Mouse (Mus musculus): ENCODE measurements around the gene Pappa2. TPM values are rescaled to one million over a fixed set of nuclear protein-coding genes. Genes with fewer than 3 reads are reported as not detected.

Pappa2 gene
- polyA plus RNA-seq, 1 experiment = not detected

DNA sequence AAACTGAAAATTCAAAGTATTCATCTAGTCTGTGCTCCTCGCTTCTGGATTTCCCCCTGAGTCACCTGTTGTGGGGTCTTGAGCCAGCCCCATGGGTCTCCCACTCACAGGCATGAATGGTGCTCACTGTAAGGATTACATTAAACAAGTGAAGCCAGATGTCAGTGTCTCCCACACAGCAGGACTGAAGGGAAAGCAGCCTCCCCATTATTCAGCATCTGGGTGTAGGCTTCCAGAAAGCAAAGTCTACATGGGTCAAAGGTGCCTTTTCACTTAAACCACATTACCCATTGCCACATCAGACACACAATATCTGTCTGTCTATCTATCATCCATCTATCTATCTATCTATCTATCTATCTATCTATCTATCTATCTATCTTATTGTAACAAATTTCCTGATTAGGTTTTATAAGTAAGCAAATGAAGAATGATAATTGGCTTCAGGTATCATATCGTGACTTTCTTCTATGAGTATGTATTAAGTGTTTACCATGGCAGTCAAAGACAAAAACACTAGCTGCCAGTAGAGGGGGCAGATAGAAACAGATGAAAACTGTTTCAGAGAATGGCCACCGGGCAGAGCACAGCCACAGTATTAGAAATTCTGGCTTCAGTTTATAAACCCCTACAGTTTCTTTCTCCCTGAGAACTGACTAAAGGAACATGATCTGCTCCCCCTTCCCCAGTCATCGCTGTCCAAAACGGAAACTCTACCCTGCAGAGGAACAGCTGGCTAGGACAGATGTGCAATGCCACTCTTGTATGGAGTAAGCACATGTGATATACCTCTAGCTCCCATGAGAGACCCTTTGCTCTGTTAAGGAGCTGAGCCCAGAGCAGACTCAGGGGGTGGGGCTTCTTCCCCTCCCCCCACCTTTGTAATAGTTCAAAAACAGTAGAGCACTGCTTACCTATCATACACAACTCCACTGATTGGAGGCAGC lies 126.1 kb downstream of the Pappa2 start:
- no peaks in the 10 kb centered on the region for H3K4me1 ChIP-seq (ENCODE audit: control insufficient read depth, insufficient read depth, low read length)
- no peak overlapping the region for H3K27ac ChIP-seq (ENCODE audit: insufficient read depth, low read depth, low read length)
- no peak for TF ChIP-seq POLR2A (IDR thresholded peaks at IDR 0.05; ENCODE audit: borderline replicate concordance, low read depth, low read length)
- TF ChIP-seq CTCF (IDR thresholded peaks at IDR 0.05; ENCODE audit: low read depth, low read length) = no peak
- no peak overlapping the region for H3K4me3 ChIP-seq (ENCODE audit: insufficient read depth, low read length)

- H3K27ac ChIP-seq (ENCODE audit: insufficient read depth, low read depth, low read length) = no peak overlapping the region
- TF ChIP-seq POLR2A (IDR thresholded peaks at IDR 0.05; ENCODE audit: borderline replicate concordance, low read depth, low read length) (no peak), CTCF (IDR thresholded peaks at IDR 0.05; ENCODE audit: low read depth, low read length) (no peak)
These were observed 127.3 kb downstream of the Pappa2 start for GRCm38 (mm10) chr1:158852836-158853567.

GRCm38 (mm10) chr1:158850459-158850858 lies 129.8 kb downstream of the Pappa2 start:
- H3K4me1 ChIP-seq (ENCODE audit: control insufficient read depth, insufficient read depth, low read length) = no peaks in the 10 kb centered on the region
- no peak overlapping the region for H3K4me3 ChIP-seq (ENCODE audit: insufficient read depth, low read length)
- no peak overlapping the region for H3K27ac ChIP-seq (ENCODE audit: insufficient read depth, low read depth, low read length)
- TF ChIP-seq CTCF (IDR thresholded peaks at IDR 0.05; ENCODE audit: low read depth, low read length) (no peak), POLR2A (IDR thresholded peaks at IDR 0.05; ENCODE audit: borderline replicate concordance, low read depth, low read length) (no peak)

More at GRCm38 (mm10) chr1:158852836-158853567, 127.3 kb downstream of the Pappa2 start:
- Histone ChIP-seq H3K4me1 (ENCODE audit: control insufficient read depth, insufficient read depth, low read length) (no peaks in the 10 kb centered on the region), H3K4me3 (ENCODE audit: insufficient read depth, low read length) (no peak overlapping the region)

GRCm38 (mm10) chr1:158844604-158845003 lies 135.7 kb downstream of the Pappa2 start:
- H3K4me1 ChIP-seq (ENCODE audit: control insufficient read depth, insufficient read depth, low read length) = no peaks in the 10 kb centered on the region
- H3K27ac ChIP-seq (ENCODE audit: insufficient read depth, low read depth, low read length) = no peak overlapping the region
- H3K4me3 ChIP-seq (ENCODE audit: insufficient read depth, low read length) = no peak overlapping the region
- TF ChIP-seq CTCF (IDR thresholded peaks at IDR 0.05; ENCODE audit: low read depth, low read length) (no peak), POLR2A (IDR thresholded peaks at IDR 0.05; ENCODE audit: borderline replicate concordance, low read depth, low read length) (no peak)

DNA sequence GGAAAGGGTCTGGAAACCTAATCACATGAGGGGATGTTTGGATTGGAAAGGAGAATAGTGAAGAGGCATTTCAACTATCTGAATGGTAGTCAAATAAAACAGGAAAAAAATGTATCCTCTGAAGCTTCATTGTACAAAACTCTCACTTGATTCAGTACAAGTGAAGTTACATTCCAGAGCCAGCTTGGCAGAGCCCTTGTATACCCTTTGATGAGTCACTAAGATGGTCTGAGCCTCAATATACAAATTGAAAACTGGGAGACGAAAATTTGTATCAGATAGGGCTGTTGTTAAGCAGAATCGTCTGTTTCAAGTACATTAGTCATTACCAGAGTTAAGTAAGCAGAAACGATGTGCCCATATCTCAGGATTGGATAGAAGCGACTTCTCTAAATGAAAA lies 143.1 kb downstream of the Pappa2 start:
- Histone ChIP-seq H3K27ac (ENCODE audit: insufficient read depth, low read depth, low read length) (no peak overlapping the region), H3K4me3 (ENCODE audit: insufficient read depth, low read length) (no peak overlapping the region), H3K4me1 (ENCODE audit: control insufficient read depth, insufficient read depth, low read length) (no peaks in the 10 kb centered on the region)
- TF ChIP-seq POLR2A (IDR thresholded peaks at IDR 0.05; ENCODE audit: borderline replicate concordance, low read depth, low read length) (no peak), CTCF (IDR thresholded peaks at IDR 0.05; ENCODE audit: low read depth, low read length) (no peak)

DNA sequence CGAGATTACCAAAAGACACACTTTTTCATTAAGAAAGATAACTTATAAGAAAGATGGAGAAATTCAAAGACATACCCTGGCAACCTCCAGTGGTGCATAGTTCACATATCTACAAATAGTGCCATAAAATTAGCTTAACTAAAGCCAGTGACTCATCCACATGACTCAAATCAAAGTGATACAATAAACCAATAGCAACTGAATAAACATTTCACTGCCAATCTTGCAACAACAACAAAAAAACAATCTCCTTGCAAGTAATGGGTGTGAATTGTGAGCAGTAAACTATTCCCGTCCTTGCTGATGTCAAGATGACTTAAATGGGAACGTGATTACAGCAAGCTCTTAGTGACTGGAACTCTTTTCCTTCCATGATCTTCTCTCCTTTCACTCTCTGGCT lies 150.1 kb downstream of the Pappa2 start:
- TF ChIP-seq CTCF (IDR thresholded peaks at IDR 0.05; ENCODE audit: low read depth, low read length) = no peak
- TF ChIP-seq POLR2A (IDR thresholded peaks at IDR 0.05; ENCODE audit: borderline replicate concordance, low read depth, low read length) = no peak
- no peaks in the 10 kb centered on the region for H3K4me1 ChIP-seq (ENCODE audit: control insufficient read depth, insufficient read depth, low read length)
- no peak overlapping the region for H3K4me3 ChIP-seq (ENCODE audit: insufficient read depth, low read length)
- no peak overlapping the region for H3K27ac ChIP-seq (ENCODE audit: insufficient read depth, low read depth, low read length)

DNA sequence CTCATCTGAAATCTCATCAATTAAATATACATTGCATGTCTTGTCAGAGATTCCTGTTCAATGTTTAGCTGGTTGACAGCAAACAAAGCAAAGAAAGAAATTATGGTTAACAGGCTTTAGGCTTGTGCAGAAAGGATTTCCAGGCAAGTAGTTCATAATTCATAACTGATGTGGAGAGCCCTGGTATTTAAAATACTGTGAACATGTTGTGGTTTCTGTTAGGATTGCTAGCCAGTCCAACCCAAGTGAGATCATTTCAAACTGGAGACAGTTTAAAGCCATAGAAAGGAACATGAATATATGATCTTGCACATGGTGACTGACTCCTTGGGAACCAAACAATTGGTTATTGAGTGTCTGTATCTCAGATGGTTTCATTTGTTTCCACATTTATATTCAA lies 152.4 kb downstream of the Pappa2 start:
- Histone ChIP-seq H3K4me1 (ENCODE audit: control insufficient read depth, insufficient read depth, low read length) (no peaks in the 10 kb centered on the region), H3K4me3 (ENCODE audit: insufficient read depth, low read length) (no peak overlapping the region), H3K27ac (ENCODE audit: insufficient read depth, low read depth, low read length) (no peak overlapping the region)
- TF ChIP-seq CTCF (IDR thresholded peaks at IDR 0.05; ENCODE audit: low read depth, low read length) (no peak), POLR2A (IDR thresholded peaks at IDR 0.05; ENCODE audit: borderline replicate concordance, low read depth, low read length) (no peak)

DNA sequence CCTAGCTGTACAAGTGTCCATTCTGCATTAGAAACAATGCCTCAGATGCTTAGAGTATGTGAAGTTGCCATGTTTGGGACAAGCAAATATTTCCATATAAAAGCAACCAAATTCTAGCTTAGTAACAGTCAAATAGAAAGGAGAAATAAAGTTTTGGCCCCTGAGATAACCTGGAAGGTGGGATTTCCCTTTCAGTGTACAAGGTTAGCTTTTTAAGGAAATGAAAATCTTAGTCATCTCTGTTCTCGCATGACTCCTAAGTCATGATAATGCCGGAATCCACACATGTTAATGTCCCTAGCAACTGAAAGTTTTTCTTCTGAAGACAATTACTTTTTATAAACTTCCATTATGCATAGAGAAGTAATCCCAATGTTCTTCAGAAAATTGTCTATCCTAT lies 160.6 kb downstream of the Pappa2 start:
- Histone ChIP-seq H3K4me3 (ENCODE audit: insufficient read depth, low read length) (no peak overlapping the region), H3K27ac (ENCODE audit: insufficient read depth, low read depth, low read length) (no peak overlapping the region), H3K4me1 (ENCODE audit: control insufficient read depth, insufficient read depth, low read length) (no peaks in the 10 kb centered on the region)
- no peak for TF ChIP-seq POLR2A (IDR thresholded peaks at IDR 0.05; ENCODE audit: borderline replicate concordance, low read depth, low read length)

DNA sequence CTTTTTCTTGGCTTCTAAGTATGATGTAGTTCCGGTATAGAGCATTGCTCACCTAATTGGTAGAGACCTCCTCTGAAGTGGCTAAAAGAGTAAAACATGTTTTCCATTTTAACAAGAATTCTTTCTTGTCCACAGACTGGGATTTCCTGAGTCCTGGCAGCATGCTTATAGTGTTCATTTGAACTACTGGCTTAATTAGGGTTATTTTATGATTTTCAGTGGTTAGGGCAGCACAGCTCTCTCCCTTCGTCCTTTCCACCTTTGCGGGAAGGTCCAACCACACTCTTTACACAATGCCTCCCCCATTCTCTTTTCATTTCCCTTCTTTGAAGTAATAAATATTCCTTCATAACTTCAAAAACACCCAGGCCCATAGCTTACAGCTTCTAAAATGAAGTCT lies 163.8 kb downstream of the Pappa2 start:
- no peak for TF ChIP-seq CTCF (IDR thresholded peaks at IDR 0.05; ENCODE audit: low read depth, low read length)
- no peak for TF ChIP-seq POLR2A (IDR thresholded peaks at IDR 0.05; ENCODE audit: borderline replicate concordance, low read depth, low read length)
- Histone ChIP-seq H3K4me3 (ENCODE audit: insufficient read depth, low read length) (no peak overlapping the region), H3K27ac (ENCODE audit: insufficient read depth, low read depth, low read length) (no peak overlapping the region), H3K4me1 (ENCODE audit: control insufficient read depth, insufficient read depth, low read length) (no peaks in the 10 kb centered on the region)

DNA sequence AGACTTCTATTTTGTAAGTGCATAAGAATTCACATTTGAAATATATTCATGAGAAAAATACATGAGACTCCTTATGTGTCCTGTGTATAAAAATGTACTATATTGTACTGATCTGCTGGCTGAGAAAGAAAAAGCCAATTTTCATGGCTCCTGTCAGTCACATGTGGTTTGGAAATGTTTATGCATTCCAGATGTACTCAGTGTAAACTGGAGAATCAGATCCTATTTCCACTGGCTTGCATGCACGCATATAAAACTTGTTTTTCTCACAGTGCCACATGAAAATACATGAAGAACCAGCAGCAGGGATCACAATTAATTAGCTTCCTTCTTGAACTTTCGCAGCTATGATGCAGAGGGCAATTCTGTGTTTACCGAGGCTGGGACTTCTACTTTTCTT lies 168.4 kb downstream of the Pappa2 start:
- Histone ChIP-seq H3K4me3 (ENCODE audit: insufficient read depth, low read length) (no peak overlapping the region), H3K27ac (ENCODE audit: insufficient read depth, low read depth, low read length) (no peak overlapping the region), H3K4me1 (ENCODE audit: control insufficient read depth, insufficient read depth, low read length) (no peaks in the 10 kb centered on the region)
- no peak for TF ChIP-seq POLR2A (IDR thresholded peaks at IDR 0.05; ENCODE audit: borderline replicate concordance, low read depth, low read length)
- TF ChIP-seq CTCF (IDR thresholded peaks at IDR 0.05; ENCODE audit: low read depth, low read length) = no peak
